In the genomic region with DNA sequence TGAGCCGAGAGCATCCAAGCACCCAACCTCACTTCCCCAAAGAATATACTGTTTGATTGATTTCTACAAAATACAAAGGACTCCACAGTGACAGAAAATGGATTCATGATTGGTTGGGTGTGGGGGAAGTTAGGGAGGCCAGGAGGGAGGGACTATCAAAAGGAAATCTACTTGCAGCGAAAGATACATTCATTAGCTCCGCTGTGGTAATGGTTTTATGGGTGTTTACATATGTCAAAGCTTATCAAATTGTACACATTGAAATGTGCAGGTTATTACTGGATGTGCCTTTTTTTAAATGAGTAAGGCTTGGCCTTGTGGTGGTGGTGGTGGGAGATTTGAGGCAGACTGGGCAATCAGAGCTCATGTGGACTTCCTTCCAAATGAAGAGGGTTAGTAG, we compare ENCODE assay signal across 19 mouse cellular contexts.
"Had no signal": no experiment of that assay in that cellular context is flagged by ENCODE, and none has a peak within 500 bp of the region (broad histone marks: within the 10 kb centered on the region; RNA-seq: fewer than 3 reads in every experiment).

No protein-coding gene starts in this region.

- H3K27ac ChIP-seq: liver, embryonic 13.5 days; liver, embryonic 15.5 days; lung, embryonic 15.5 days; macrophage; midbrain, embryonic 13.5 days; midbrain, embryonic 15.5 days; neural tube, embryonic 12.5 days had no signal

- H3K27me3 ChIP-seq: liver, embryonic 15.5 days; midbrain, embryonic 13.5 days; midbrain, embryonic 15.5 days; neural tube, embryonic 12.5 days had no signal

- H3K4me2 ChIP-seq: liver, embryonic 11.5 days; liver, embryonic 13.5 days; liver, embryonic 15.5 days; lung, embryonic 15.5 days; midbrain, embryonic 11.5 days; midbrain, embryonic 13.5 days; midbrain, embryonic 15.5 days; neural tube, embryonic 12.5 days had no signal

- H3K4me1 ChIP-seq: liver, embryonic 13.5 days; liver, embryonic 15.5 days; lung, embryonic 15.5 days; midbrain, embryonic 13.5 days; midbrain, embryonic 15.5 days; neural tube, embryonic 12.5 days had no signal

- DNase-seq: liver, embryonic 13.5 days; liver, postnatal 0 days; lung, adult 2 months; lung, postnatal 14 days; lung, postnatal 36 days; retina, postnatal 1 day; right cerebral cortex, adult 18-20 months; thymus, adult 2 months; thymus, postnatal 14 days; thymus, postnatal 36 days had no signal

- H3K9ac ChIP-seq: liver, embryonic 13.5 days; liver, embryonic 15.5 days; liver, postnatal 0 days; lung, embryonic 15.5 days; midbrain, embryonic 13.5 days; midbrain, embryonic 15.5 days; neural tube, embryonic 12.5 days had no signal

- H3K4me3 ChIP-seq: liver, embryonic 13.5 days; liver, embryonic 15.5 days; lung, embryonic 15.5 days; midbrain, embryonic 13.5 days; midbrain, embryonic 15.5 days; neural tube, embryonic 12.5 days had no signal

- H3K36me3 ChIP-seq: liver, embryonic 13.5 days; liver, embryonic 15.5 days; lung, embryonic 15.5 days; midbrain, embryonic 13.5 days; midbrain, embryonic 15.5 days; neural tube, embryonic 12.5 days had no signal

- ATAC-seq: liver, postnatal 0 days; lung, postnatal 0 days; midbrain, embryonic 13.5 days; midbrain, embryonic 15.5 days had no signal

- H3K9me3 ChIP-seq: liver, embryonic 13.5 days; liver, embryonic 15.5 days; lung, embryonic 15.5 days; midbrain, embryonic 13.5 days; midbrain, embryonic 15.5 days; neural tube, embryonic 12.5 days had no signal
